Mouse (Mus musculus) mouse embryonic stem cell (cell line): ENCODE data around the gene Plk4.
"Not testable (repeated sequence)": the region's sequence is repeated elsewhere in the genome, so short reads cannot be mapped to it uniquely, and the experiment has no call there.

Experiments used
- in situ Hi-C, 2 experiments: fragments of 300-500 bp; cut with MboI; formaldehyde crosslinking; loops; 1 replicate in 1 of 2; 3 replicates in 1 of 2; pipeline ENCODE4 v1.14.3; 2019 to 2020; ENCODE audit warnings: low sequenced_read_pairs in 2 of 2, low pct_unique_long_range_greater_than_20kb in 1 of 2, mixed read lengths in 1 of 2; ENCODE audit not compliant: unreplicated experiment in 1 of 2

The Plk4 gene

DNA sequence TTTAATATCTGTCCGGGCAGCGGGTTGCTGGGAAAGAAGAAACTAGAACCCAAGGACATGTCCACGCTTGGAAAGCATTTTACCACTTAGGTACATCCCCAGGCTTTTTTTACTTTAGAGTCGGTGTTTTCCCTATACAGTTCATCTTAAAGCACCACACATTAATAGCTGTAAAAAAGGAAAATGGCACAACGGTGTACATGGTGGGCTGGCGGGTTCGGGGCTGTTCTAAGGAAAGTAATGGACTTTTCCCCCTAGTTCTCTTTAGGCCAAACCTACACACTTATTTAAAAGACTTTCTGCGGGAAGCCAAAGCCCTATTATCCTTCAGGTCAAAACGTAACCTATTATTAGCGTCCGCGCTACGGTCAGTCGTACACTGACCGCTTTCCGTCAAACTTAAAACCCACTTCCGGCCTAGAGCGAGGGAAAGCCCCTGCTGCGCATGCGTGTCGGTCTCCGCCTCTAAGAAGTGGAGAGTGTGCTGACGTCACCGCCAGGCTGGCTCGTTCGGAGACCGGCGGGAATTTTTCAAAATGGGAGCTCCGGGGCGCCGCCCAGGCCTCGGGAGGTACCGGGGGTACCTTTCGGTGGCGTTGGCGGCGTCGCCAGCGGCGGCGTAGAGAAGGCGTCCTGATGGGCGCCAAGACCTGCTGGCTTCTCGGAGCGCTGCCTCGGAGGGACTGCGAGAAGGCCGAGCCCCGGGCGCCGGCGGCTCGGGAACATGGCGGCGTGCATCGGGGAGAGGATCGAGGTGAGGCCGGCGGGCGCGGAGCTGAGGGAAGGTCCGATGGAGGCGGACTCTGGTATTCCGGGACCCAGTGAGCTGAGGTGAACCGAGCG, at the start of gene Plk4:
Plk4 (plus strand) TSS at position 490 of the 843 bp plus-strand sequence.
- in situ Hi-C loops, result no loop called here

DNA sequence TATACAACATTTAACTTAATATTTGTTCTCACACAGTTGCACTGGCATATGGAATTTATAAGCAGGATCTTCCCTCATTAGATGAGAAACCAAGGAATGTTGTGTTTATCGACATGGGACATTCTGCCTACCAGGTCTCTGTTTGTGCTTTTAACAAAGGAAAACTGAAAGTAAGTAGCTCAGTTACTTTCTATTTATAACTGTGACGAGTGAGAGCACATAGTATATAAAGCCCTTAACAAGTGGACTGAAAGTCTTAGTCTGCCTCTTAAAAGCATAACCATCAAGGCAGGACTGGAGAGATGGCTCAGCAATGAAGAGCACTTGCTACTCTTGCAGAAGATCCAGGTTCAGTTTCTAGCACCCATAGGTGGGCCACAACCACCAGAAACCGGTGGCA, 39.1 kb upstream of the Plk4 start:
- in situ Hi-C loops, result no loop called here

DNA sequence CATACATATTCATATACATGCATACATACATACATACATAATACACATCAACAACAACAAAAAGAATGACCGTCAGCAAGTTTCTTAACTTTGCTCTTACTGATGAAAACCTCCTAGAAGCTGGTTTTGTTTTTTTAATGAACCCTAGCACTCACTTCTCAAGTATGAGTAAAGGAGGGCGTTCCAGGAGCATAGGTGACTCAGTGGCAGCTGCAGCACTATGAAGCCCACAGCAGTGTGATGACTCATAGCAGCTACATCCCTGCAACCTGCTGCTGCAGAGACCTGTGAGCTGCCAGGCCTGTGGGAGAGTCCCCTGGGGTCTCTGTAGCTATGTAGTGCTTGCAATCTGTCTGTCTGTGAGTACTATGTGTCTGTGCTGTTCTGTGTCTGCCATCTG, 38.5 kb upstream of the Plk4 start:
- in situ Hi-C loops, result no loop called here

DNA sequence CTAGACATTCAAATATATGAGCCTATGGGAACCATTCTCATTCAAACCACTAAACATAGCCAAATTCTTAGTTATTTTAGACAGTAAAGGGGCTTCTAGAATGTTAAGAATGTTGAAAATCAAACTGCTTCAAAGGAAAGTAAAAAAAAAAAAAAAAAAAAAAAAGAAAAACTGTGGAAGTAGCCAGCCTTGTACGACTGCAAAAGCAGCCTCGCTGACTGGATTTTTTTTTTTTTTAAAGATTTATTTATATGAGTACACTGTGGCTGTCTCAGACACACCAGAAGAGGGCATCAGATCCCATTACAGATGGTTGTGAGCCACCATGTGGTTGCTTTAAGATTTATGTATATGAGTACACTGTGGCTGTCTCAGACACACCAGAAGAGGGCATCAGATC, 6.0 kb upstream of the Plk4 start:
- in situ Hi-C loops, result no loop called here

DNA sequence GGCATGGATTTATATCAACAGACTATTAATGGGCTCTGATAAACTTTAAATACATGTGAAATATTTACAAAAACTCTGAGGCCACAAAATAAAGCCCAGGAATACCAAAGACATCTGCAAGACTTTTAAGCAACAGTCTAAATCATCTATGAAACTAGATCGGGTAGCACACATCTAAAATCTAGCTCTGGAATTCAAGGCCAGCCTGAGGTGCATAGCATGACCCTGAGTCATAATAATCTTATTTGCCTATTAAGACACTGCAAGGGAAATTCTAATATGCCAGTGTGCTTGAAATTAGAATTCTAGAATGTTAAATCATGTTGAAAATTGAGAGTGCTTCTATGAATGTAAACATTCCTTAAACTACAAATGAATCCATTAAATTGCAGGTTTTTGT, 1.8 kb upstream of the Plk4 start:
- in situ Hi-C loops, result no loop called here

DNA sequence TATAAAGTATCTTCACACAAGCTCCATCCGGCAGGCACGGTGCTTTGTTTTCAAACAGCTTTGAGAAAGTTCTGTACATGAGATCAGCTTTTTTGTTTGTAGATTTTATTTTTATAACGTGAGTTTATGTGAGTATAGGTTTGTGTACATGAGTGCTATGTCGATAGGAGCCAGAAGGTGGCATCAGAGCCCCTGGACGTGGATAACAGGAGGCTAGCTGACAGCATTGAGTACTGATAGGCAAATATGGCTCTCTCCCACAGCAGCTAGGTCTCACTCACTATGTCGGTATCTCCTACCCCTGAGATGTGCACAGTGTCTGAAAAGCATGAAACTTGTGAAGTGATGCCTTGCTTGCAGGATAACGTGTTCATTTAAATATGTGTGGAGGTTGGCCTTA, 1.3 kb upstream of the Plk4 start:
- in situ Hi-C loops, result no loop called here

DNA sequence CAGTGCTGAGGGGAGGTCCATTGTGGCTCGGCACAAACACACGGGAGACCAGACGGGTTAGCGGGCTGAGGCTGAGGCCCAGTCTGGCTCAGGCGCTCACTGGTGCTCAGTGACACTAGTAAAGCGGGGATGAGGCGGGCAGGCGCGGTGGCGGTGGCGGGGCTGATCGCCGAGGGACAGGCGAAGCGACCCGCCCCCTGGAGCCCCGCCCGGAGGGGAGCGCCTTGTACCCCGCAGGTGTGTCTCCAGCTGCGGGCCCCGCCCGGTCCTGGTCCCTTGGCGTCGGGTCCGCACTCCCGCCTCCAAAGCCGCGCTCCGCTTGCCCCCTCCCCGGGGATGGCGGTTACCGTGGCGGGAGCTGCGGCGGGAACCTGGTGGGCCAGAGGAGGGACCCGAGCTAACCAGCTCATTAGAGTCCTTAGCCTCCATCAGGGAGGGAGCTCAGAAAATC, 579 bp downstream of the Plk4 start:
- in situ Hi-C loops, result no loop called here

DNA sequence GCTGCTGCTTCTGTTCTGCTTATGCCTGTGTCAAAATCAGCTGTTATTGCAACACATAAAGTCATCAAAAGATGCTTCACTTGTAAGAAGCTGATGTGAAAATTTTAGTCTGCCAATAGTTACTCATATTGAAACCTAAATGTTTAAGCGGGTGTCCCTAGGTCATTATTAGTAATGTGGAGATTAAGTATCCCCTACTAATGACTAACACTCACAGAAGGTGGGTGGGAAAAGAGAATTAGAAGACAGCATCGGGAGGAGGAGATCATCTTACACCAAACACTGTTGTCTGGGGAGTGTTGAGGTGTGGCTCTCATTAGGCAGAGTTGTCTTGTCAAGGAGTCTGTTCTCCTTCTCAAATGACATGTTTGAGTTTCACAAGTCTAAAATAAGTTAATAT, 7.1 kb downstream of the Plk4 start:
- in situ Hi-C loops, result no loop called here

DNA sequence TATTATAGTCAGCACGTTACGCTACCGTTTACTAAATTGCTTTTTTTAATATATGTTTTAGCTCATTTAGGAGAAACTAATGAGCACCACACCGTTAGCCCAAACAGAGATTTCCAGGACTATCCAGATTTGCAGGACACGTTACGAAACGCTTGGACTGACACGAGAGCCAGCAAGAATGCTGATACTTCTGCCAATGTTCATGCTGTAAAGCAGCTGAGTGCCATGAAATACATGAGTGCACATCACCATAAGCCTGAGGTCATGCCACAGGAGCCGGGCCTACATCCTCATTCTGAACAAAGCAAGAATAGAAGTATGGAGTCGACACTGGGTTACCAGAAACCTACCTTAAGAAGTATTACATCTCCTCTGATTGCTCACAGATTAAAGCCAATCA, 8.9 kb downstream of the Plk4 start:
- in situ Hi-C loops, result no loop called here

DNA sequence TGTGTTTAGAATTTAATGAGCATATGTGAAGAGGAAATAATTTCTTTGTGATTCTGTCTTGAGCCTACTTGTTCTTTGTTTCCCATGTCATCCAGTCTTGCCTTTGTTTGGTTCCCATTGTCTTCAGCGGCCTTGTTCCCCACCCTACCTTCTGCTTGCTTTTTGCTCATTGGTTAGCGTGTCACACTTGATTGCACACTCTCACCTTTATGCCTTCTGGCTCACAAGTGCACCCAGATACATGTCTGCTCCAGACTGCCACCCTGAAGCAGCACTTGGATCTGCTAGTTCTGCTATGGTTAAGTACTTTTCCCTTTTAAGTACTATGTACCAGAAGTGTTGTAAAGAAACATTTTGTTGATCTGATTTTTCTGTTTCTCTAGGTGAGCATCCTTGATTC, 10.1 kb downstream of the Plk4 start:
- in situ Hi-C loops, result no loop called here

DNA sequence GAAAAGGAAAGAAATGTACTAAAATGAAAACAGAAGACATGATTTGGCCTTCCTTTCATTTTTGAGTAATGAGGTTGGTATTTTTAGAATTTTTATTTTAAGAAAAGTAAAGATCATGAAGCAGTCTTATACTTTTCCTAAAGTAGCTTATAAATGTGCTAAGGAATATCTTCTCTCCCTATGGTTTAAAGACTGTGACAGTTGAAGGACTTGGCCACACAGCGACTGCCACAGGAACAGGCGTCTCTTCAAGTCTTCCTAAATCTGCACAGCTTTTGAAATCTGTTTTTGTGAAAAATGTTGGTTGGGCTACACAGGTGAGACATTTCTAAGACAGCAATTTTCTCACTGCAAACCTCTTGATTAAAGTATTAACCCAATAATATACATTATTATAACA, 13.5 kb downstream of the Plk4 start:
- in situ Hi-C loops, result no loop called here

DNA sequence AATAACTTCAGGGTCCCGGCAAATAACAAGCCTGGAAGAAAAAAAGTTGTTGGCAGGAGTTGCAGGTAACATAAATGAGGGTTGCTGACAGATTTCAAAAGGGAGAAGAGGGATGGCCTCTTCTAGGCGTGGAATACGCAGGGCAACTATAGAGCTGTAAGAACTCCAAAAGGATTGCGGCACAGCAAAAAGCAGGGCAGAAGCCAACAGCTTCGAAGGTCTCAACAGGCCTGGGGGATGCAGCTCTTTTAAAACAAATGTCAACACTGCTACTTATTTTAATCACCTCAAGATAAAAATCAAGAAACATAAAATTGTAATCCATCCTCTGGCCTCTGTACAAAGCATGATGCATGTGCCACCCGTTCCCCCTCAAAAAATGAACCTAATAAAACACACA, 45.7 kb downstream of the Plk4 start:
- in situ Hi-C loops, result not testable (repeated sequence)

DNA sequence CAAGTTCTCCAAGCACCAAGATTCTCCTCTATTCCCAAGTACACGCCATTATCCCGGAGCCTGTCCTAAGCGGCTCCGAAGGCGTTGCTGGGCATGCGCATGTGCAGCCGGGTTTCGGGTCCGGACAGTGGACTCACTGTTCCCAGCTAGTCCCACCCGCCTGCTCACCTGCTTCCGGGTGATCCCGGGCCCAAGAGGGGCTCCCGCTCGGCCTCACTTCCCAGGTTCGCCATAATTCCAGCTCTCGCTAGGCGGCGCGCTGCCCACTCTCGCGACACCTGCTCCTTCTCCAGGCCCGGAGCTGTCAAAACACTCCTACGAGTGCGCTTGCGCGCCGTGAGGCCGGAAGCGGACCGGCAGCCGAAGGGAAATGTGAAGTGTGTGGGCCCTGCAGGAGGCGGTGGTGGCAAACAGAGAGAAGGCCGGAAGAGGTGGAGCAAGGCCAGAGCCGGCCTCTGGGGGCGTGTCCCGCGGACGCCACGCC, 46.7 kb downstream of the Plk4 start, which contains the start of gene Mfsd8:
Mfsd8 (minus strand) TSS at position 414 of the 484 bp plus-strand sequence.
- in situ Hi-C loops, result not testable (repeated sequence)

DNA sequence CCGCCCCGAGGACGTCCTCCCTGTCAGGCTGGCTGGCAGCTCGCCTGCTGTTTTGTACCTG, 47.0 kb downstream of the Plk4 start, which contains the start of gene Abhd18:
Abhd18 (plus strand) TSS at position 14 of the 61 bp plus-strand sequence.
- in situ Hi-C loops, result not testable (repeated sequence)

DNA sequence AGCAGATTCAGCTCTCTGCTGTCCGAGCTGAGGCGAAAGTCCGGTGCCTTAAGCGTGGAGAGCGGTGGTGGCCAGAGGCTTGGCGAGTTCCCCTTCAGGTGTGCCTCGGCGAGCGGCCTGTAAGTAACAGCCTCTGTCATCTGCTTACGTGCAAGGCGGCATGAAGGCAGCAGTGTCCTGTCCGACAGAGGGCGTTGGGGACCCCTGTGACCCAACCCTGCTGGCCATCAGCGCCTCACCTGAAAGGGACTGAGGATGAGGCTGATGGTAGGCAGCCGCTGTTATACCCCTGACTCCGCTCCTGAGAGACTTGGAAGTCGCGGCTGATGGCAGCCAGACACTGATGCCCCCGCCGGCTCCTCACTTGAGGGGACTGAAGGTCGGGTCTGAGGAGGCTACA, 47.2 kb downstream of the Plk4 start:
- in situ Hi-C loops, result not testable (repeated sequence)

DNA sequence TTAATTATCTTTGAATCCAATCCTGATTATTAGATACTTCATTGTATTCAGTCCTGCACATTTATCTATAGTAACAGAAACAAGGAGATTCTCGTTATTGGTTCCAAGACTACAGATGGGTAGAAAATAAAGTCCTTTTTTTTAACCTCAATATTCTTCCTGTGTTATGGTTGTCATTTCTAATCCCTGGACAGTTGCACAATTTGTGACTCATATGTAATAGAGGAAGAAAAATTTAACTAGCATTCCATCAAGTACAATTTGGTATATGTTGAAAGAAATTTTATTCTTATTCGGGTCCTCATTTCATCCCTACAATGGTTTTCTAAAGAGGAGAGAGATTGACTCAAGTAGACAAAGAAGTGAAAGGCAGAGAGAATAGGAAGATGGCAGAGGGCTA, 48.1 kb downstream of the Plk4 start:
- in situ Hi-C loops, result not testable (repeated sequence)

DNA sequence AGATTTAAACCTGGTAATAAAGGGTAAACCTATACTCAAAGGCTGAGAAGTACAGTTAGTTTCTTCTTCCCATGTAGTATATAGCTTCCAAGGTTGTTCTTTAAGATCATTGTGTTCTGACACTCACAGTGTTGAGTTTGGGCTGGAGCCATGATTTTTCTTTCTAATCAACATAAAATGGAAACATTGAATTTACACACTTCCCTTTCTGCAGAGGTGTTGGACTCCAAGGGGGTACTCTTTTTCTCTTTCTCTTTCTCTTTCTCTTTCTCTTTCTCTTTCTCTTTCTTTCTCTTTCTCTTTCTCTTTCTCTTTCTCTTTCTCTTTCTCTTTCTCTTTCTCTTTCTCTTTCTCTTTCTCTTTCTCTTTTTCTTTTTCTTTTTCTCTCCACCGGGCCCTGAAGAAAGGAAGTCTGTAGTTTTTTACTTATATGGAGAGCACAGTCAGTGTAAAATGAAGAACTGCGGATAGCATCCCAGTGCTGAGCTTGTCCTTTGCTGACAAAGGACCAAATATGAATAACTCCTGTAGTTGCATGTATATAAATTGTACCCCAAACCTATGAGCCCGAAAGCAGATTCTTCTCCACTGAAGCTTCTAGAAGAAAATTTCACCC, 53.4 kb downstream of the Plk4 start:
- in situ Hi-C loops, result not testable (repeated sequence)
